ENCODE assay signal across 25 mouse cellular contexts in genomic region chr1:161957964-161958950, GRCm38 (mm10). TPM values are rescaled to one million over a fixed set of nuclear protein-coding genes. Genes with fewer than 3 reads are reported as not detected.
DNase-seq lines count a peak whose midpoint lies in the region; ATAC-seq and TF ChIP-seq lines count a peak whose summit lies in the region.
"Had no signal": no experiment of that assay in that cellular context is flagged by ENCODE, and none has a peak within 500 bp of the region (broad histone marks: within the 10 kb centered on the region; RNA-seq: fewer than 3 reads in every experiment).

No protein-coding gene starts in this region.

- ATAC-seq in heart, embryonic 12.5 days (ENCODE audit: insufficient number of reproducible peaks, low FRiP score) = no peak
- peak; percentile 37 for ATAC-seq in liver, embryonic 16.5 days (ENCODE audit: low read depth)
- ATAC-seq: activated CD4-positive, CD25-positive, alpha-beta regulatory T cell, adult 4 months; forebrain, embryonic 14.5 days had no signal

- no peak overlapping the region for H3K4me2 ChIP-seq in heart, embryonic 12.5 days
- H3K4me2 ChIP-seq in liver, embryonic 16.5 days (ENCODE audit: low read depth, low read length) = no peak overlapping the region
- H3K4me2 ChIP-seq: embryonic facial prominence, embryonic 15.5 days; heart, embryonic 15.5 days; hindbrain, embryonic 14.5 days had no signal

- WGBS in heart, embryonic 10.5 days = 78% methylated on average over 19 of the region's 19 CpGs
- 75% methylated on average over 19 of the region's 19 CpGs for WGBS in heart, embryonic 12.5 days
- 69% methylated on average over 19 of the region's 19 CpGs for WGBS in liver, embryonic 16.5 days (ENCODE audit: insufficient replicate concordance)

- no peaks in the 10 kb centered on the region for H3K27me3 ChIP-seq in heart, embryonic 10.5 days (ENCODE audit: insufficient read depth, poor library complexity, severe bottlenecking)
- H3K27me3 ChIP-seq in heart, embryonic 12.5 days (replicated peaks) = no peaks in the 10 kb centered on the region
- H3K27me3 ChIP-seq in liver, embryonic 16.5 days (ENCODE audit: control insufficient read depth, insufficient read depth, low read depth, low read length) = no peaks in the 10 kb centered on the region
- H3K27me3 ChIP-seq: CH12.LX; embryonic facial prominence, embryonic 15.5 days; heart, embryonic 15.5 days had no signal

- no peak for DNase-seq in heart, embryonic 10.5 days (ENCODE audit: low spot score)
- DNase-seq in liver (no peak), ES-E14 (ENCODE audit: low read depth, low spot score) (no peak)
- DNase-seq in left cerebral cortex, adult 9 months (ENCODE audit: low spot score in 2 of 2) = no peak
- DNase-seq: adrenal gland, postnatal 14 days; cerebellum, adult 11-12 months; cerebellum, adult 9-10 months; cerebellum, postnatal 36 days; gastrocnemius, adult 2 months; gastrocnemius, postnatal 25 days; heart, postnatal 14 days had no signal

- in situ Hi-C loops in ES-E14 (cut with MboI; ENCODE audit: low sequenced_read_pairs in 2 of 2, unreplicated experiment in 2 of 2) = no loop called here

- H3K9me3 ChIP-seq in heart, embryonic 10.5 days = no peaks in the 10 kb centered on the region
- no peaks in the 10 kb centered on the region for H3K9me3 ChIP-seq in heart, embryonic 12.5 days (replicated peaks)
- H3K9me3 ChIP-seq in liver, embryonic 16.5 days (replicated peaks; ENCODE audit: control insufficient read depth, low read length) = no peaks in the 10 kb centered on the region
- H3K9me3 ChIP-seq in ES-E14 (ENCODE audit: control insufficient read depth, insufficient read depth, low read depth, low read length) = no peaks in the 10 kb centered on the region
- H3K9me3 ChIP-seq: embryonic facial prominence, embryonic 15.5 days; forebrain, embryonic 10.5 days; heart, embryonic 15.5 days; hindbrain, embryonic 10.5 days had no signal

- H3K4me3 ChIP-seq in heart, embryonic 10.5 days = no peak overlapping the region
- H3K4me3 ChIP-seq in heart, embryonic 12.5 days = no peak overlapping the region
- H3K4me3 ChIP-seq in liver, embryonic 16.5 days (ENCODE audit: low read depth, low read length) = no peak overlapping the region
- H3K4me3 ChIP-seq in ES-E14 (ENCODE audit: insufficient read depth in 1 of 2, low read depth in 1 of 2, low read length in 2 of 2, poor library complexity in 1 of 2, severe bottlenecking in 1 of 2) = peak overlapping the region; percentile 26 to 49
- H3K4me3 ChIP-seq: embryonic facial prominence, embryonic 15.5 days; erythroblast, embryonic 14.5 days; forebrain, embryonic 10.5 days; gastrocnemius, adult 2 months; heart, embryonic 15.5 days; hindbrain, embryonic 10.5 days had no signal

- 0 out of 2 replicates have a peak overlapping the region, but pooled peaks have one; percentile 13 for H3K27ac ChIP-seq in heart, embryonic 10.5 days
- no peak overlapping the region for H3K27ac ChIP-seq in heart, embryonic 12.5 days (ENCODE audit: poor library complexity, severe bottlenecking)
- H3K27ac ChIP-seq in liver, embryonic 16.5 days (ENCODE audit: low read length) = no peak overlapping the region
- H3K27ac ChIP-seq in ES-E14 (ENCODE audit: insufficient read depth, low read depth, low read length, poor library complexity, severe bottlenecking) = no peak overlapping the region
- H3K27ac ChIP-seq: embryonic facial prominence, embryonic 15.5 days; forebrain, embryonic 10.5 days; gastrocnemius, adult 2 months; heart, embryonic 15.5 days; hindbrain, embryonic 10.5 days; hindbrain, embryonic 14.5 days had no signal

- H3K4me1 ChIP-seq in heart, embryonic 10.5 days = peaks cover 9% of the 10 kb centered on the region
- H3K4me1 ChIP-seq in heart, embryonic 12.5 days (replicated peaks) = peaks cover 6% of the 10 kb centered on the region
- peaks cover 2% of the 10 kb centered on the region; the same call in 1 of the 2 replicates for H3K4me1 ChIP-seq in liver, embryonic 16.5 days (ENCODE audit: control insufficient read depth, low read depth, low read length)
- H3K4me1 ChIP-seq in ES-E14 (ENCODE audit: control insufficient read depth in 2 of 2, insufficient read depth in 2 of 2, low read length in 2 of 2, poor library complexity in 1 of 2) = peaks cover 1 to 4% of the 10 kb centered on the region in 2 experiments; a peak in 1 of 4 replicates
- H3K4me1 ChIP-seq: embryonic facial prominence, embryonic 15.5 days had no signal

- no peak overlapping the region for H3K9ac ChIP-seq in heart, embryonic 12.5 days
- H3K9ac ChIP-seq in liver, embryonic 16.5 days (ENCODE audit: low read depth, low read length) = no peak overlapping the region
- peak overlapping the region; percentile 50; the same call in 1 of the 2 replicates for H3K9ac ChIP-seq in ES-E14 (ENCODE audit: insufficient read depth, low read depth, low read length, poor library complexity, severe bottlenecking)
- H3K9ac ChIP-seq: embryonic facial prominence, embryonic 15.5 days; heart, embryonic 15.5 days; hindbrain, embryonic 14.5 days had no signal

- no peaks in the 10 kb centered on the region for H3K36me3 ChIP-seq in heart, embryonic 10.5 days
- H3K36me3 ChIP-seq in heart, embryonic 12.5 days = no peaks in the 10 kb centered on the region
- H3K36me3 ChIP-seq in liver, embryonic 16.5 days (ENCODE audit: control insufficient read depth, insufficient read depth) = no peaks in the 10 kb centered on the region
- H3K36me3 ChIP-seq in ES-E14 (ENCODE audit: control insufficient read depth, insufficient read depth, low read length, poor library complexity, severe bottlenecking) = no peaks in the 10 kb centered on the region
- H3K36me3 ChIP-seq: embryonic facial prominence, embryonic 15.5 days; forebrain, embryonic 10.5 days; heart, embryonic 15.5 days; hindbrain, embryonic 10.5 days had no signal

TF ChIP-seq in ES-E14, 5 proteins besides CTCF, POLR2A, EP300 and RAD21:
- no peak for TF ChIP-seq CHD2 (IDR thresholded peaks at IDR 0.05; ENCODE audit: low read depth, low read length)
- no peak for TF ChIP-seq HCFC1 (IDR thresholded peaks at IDR 0.05; ENCODE audit: borderline replicate concordance, insufficient read depth, low read length)

RNA-seq across cellular contexts. Expression of gene Pigc, which starts 10.7 kb away (rescaled TPM):
- 24.0 and 29.9 TPM in 2 replicates for polyA plus RNA-seq in heart, embryonic 10.5 days (2016; fragmentation: Nextera tagmentation; extraction: Ambion mirVana)
- polyA plus RNA-seq in heart, embryonic 12.5 days (2016; fragmentation: Nextera tagmentation; extraction: Ambion mirVana) = 22.5 and 23.4 TPM in 2 replicates
- 11.0 and 11.1 TPM in 2 replicates for polyA plus RNA-seq in liver, embryonic 16.5 days (2015; fragmentation: Nextera tagmentation; extraction: Ambion mirVana)
- 3.8 and 6.4 TPM in 2 replicates for total RNA-seq in ES-E14 (2012; rRNA removed)

RNA-seq across cellular contexts. Expression of gene 4930558K02Rik, which starts 21.2 kb away (rescaled TPM):
- not detected in 2 replicates for polyA plus RNA-seq in heart, embryonic 10.5 days (2016; fragmentation: Nextera tagmentation; extraction: Ambion mirVana)
- not detected in 2 replicates for polyA plus RNA-seq in heart, embryonic 12.5 days (2016; fragmentation: Nextera tagmentation; extraction: Ambion mirVana)
- polyA plus RNA-seq in liver, embryonic 16.5 days (2015; fragmentation: Nextera tagmentation; extraction: Ambion mirVana) = not detected in 2 replicates
- total RNA-seq in ES-E14 (2012; rRNA removed) = not detected in 2 replicates
- total RNA-seq: adrenal gland, postnatal 14 days; CH12.LX; gastrocnemius, adult 2 months; gastrocnemius, postnatal 25 days; granulocyte monocyte progenitor cell, adult 5-6 weeks; heart, postnatal 14 days; MEL had no signal
- polyA plus RNA-seq: activated CD4-positive, CD25-positive, alpha-beta regulatory T cell, adult 4 months; embryonic facial prominence, embryonic 11.5 days; embryonic facial prominence, embryonic 15.5 days; erythroblast, embryonic 14.5 days; forebrain, embryonic 10.5 days; heart, embryonic 15.5 days; hindbrain, embryonic 10.5 days had no signal

Comparison
In these comparisons a context has a peak if more than half of its experiments do, and no peak if none do; other contexts are left out.
1. H3K4me3 ChIP-seq: peak in ES-E14 (2 of 2); none in heart, embryonic 10.5 days (single experiment), heart, embryonic 12.5 days (single experiment) and liver, embryonic 16.5 days (single experiment).